Mouse (Mus musculus) kidney, adult 2 months (tissue): ENCODE results near the gene Snapc2.

Source experiments
- CTCF ChIP-seq: fragments of 200-500 bp; conservative IDR thresholded peaks from 2 replicates; pipeline ENCODE4 v1.5.1; 2011; ENCODE audit warnings: low read depth, mild to moderate bottlenecking, control low read depth, low read length, moderate library complexity, mixed read lengths; ENCODE audit not compliant: insufficient read depth, insufficient read length
- POLR2A ChIP-seq: fragments of 200-500 bp; IDR thresholded peaks from one replicate; pipeline ENCODE4 v1.6.1; 2011; ENCODE audit warnings: low read depth, low read length, control low read depth

GRCm38 (mm10) chr8:4222059-4222458 lies 30.8 kb upstream of the Snapc2 start:
- TF ChIP-seq CTCF, result no peak
- TF ChIP-seq POLR2A, result no peak
